Mouse (Mus musculus): ENCODE measurements around the gene Shisa8.

Shisa8 gene

GRCm38 (mm10) chr15:82203611-82204351, 8.8 kb downstream of the Shisa8 start:
- no peak for DNase-seq (ENCODE audit: low spot score)

- DNase-seq (ENCODE audit: low spot score): no peak
Measured at GRCm38 (mm10) chr15:82203090-82203489, 9.5 kb downstream of the Shisa8 start.

- no peak for DNase-seq (ENCODE audit: low spot score)
Measured at GRCm38 (mm10) chr15:82202086-82202485, 10.5 kb downstream of the Shisa8 start.

- no peak for DNase-seq (ENCODE audit: low spot score)
Measured at GRCm38 (mm10) chr15:82199546-82199945, 13.1 kb downstream of the Shisa8 start.

GRCm38 (mm10) chr15:82198342-82198741, 14.3 kb downstream of the Shisa8 start:
- no peak for DNase-seq (ENCODE audit: low spot score)

GRCm38 (mm10) chr15:82197937-82198336, 14.7 kb downstream of the Shisa8 start:
- DNase-seq (ENCODE audit: low spot score): no peak

- DNase-seq (ENCODE audit: low spot score): no peak
Measured at GRCm38 (mm10) chr15:82197246-82197750, 15.3 kb downstream of the Shisa8 start.

- DNase-seq (ENCODE audit: low spot score): no peak
Measured at GRCm38 (mm10) chr15:82196300-82196699, 16.3 kb downstream of the Shisa8 start.

GRCm38 (mm10) chr15:82192617-82193016, 20.0 kb downstream of the Shisa8 start:
- no peak for DNase-seq (ENCODE audit: low spot score)

- peak; percentile 73 for DNase-seq (ENCODE audit: low spot score)
Measured at GRCm38 (mm10) chr15:82188481-82189240, 24.0 kb downstream of the Shisa8 start.

GRCm38 (mm10) chr15:82187924-82188323, 24.7 kb downstream of the Shisa8 start:
- peak; percentile 47 for DNase-seq (ENCODE audit: low spot score)

- DNase-seq (ENCODE audit: low spot score): no peak
Measured at GRCm38 (mm10) chr15:82187401-82187800, 25.2 kb downstream of the Shisa8 start.

- no peak for DNase-seq (ENCODE audit: low spot score)
Measured at GRCm38 (mm10) chr15:82186931-82187330, 25.7 kb downstream of the Shisa8 start.

GRCm38 (mm10) chr15:82186131-82186530, 26.5 kb downstream of the Shisa8 start:
- DNase-seq (ENCODE audit: low spot score): peak; percentile 51

- no peak for DNase-seq (ENCODE audit: low spot score)
Measured at GRCm38 (mm10) chr15:82185062-82185783, 27.4 kb downstream of the Shisa8 start.

- no peak for DNase-seq (ENCODE audit: low spot score)
Measured at GRCm38 (mm10) chr15:82184656-82185055, 28.0 kb downstream of the Shisa8 start.

- no peak for DNase-seq (ENCODE audit: low spot score)
Measured at GRCm38 (mm10) chr15:82184183-82184582, 28.4 kb downstream of the Shisa8 start.

- DNase-seq (ENCODE audit: low spot score): no peak
Measured at GRCm38 (mm10) chr15:82183596-82183995, 29.0 kb downstream of the Shisa8 start.

- no peak for DNase-seq (ENCODE audit: low spot score)
Measured at GRCm38 (mm10) chr15:82182311-82182710, 30.3 kb downstream of the Shisa8 start.

GRCm38 (mm10) chr15:82181131-82181530, 31.5 kb downstream of the Shisa8 start:
- DNase-seq (ENCODE audit: low spot score): no peak

GRCm38 (mm10) chr15:82177743-82178290, 34.8 kb downstream of the Shisa8 start:
- no peak for DNase-seq (ENCODE audit: low spot score)

- DNase-seq (ENCODE audit: low spot score): no peak
Measured at GRCm38 (mm10) chr15:82175091-82175490, 37.5 kb downstream of the Shisa8 start.
